Mouse (Mus musculus): ENCODE results near the gene Plekhb2.
A peak's percentile ranks its signal among the peaks of the same experiment; 100 is the strongest.

Gene Plekhb2

DNA sequence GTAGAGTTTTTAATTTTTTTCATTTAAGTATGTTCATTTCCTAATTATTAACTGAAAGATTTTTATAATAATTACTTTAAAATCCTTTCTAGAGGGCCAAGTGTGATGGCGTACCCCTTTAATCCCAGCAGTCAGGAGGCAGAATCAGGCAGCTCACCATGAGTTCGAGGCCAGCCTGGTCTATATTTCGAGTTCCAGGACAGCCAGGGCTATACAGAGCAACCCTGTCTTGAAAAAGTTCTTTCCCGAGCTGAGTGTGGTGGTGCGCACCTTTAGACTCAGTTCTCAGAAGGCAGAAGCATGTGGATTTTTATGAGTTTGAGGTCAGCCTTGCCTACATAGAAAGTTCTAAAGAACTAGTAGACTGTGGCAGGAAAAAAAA lies 17.8 kb downstream of the Plekhb2 start:
- no peak for DNase-seq

DNA sequence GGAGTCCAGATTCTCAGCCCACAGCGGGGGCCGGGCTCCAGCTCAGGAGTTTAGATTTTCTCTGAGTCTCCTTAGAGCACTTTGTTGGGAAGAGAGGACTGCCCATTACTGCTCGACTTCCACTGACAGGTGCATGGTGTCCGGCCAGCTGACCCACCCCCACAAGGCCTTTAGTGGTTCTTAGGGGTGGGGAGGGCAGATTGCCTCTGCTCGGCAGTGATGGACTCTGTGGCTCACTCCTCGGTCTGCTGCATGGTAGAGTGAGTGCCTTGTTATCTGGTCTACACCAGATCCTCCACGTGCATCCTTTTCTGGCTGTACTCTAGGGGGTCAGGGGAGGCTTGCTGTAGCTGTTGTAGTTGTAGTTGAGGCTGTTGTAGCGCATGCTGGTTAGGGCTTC lies 18.6 kb downstream of the Plekhb2 start:
- no peak for DNase-seq

DNA sequence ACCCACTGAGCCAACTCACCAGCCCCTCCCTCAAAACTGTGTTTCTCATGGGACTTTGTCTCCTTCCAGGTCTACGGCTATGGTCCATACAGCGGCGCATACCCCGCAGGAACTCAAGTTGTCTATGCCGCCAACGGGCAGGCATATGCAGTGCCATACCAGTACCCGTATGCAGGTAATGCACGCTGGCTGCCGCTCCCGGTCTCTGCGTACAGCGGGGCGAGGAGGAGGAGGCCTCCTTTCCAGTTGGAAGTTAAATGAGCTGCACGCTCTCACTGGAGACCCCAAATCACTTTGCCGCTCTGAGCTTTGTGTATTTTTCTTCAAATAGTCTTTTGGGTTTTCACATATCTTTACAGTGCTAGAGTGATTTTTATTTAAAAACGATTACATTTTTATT lies 19.5 kb downstream of the Plekhb2 start:
- no peak for DNase-seq

DNA sequence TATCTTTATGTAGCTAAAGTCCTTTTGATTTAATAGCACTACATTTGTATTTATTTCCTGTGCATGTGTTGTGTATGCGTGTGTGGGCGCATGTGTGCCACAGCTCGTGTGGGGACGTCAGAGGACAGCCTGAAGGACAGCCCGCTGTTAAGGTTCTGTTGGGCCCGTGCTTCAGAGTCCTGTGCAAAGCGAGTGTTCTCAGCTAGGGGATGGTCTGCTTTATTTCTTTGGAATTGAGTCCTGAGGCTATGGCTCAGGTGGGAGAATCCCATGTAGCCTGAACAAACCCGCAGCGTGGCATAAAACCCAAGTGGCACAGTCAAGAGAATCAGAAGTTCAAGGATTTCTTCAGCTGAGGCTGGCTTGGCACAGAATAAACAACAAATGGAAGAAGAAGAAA lies 21.4 kb downstream of the Plekhb2 start:
- no peak for DNase-seq

DNA sequence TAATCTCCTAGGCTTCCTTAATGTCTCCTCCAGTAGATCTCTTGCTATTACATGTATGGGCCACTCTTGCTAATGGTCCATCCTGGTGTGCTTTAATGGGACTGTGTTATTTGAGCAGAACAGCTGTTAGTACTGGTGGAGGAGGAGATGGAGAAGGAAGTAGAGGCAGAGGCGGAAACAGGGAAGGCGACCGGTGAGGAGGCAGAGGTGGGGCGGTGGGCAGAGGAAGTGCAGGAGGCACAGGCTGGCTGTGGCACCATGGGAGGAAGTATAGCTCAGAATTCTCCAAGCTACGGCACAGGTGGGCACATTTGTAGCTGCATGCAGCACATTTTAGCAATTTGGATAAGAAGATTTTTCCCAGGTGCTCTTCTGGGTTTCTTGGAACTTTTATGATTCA lies 23.8 kb downstream of the Plekhb2 start:
- DNase-seq: no peak

DNA sequence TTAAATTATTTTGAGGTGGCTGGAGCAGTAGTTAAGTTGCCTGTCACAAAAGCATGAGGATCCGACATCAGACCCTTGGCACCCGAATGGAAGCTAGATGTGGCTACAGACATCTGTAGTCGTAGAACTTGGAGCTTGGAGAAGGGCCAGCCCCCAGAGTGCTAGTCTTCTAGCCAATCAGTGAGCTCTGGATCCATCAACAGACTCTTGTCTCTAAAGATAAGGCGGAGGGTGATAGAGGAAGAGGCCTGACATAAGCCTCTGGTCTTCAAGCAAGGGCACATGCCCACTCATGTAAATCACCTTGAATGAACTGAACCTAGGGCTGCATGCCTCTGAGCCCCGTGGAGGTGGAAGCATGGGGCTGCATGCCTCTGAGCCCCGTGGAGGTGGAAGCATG lies 29.8 kb downstream of the Plekhb2 start:
- DNase-seq: no peak

DNA sequence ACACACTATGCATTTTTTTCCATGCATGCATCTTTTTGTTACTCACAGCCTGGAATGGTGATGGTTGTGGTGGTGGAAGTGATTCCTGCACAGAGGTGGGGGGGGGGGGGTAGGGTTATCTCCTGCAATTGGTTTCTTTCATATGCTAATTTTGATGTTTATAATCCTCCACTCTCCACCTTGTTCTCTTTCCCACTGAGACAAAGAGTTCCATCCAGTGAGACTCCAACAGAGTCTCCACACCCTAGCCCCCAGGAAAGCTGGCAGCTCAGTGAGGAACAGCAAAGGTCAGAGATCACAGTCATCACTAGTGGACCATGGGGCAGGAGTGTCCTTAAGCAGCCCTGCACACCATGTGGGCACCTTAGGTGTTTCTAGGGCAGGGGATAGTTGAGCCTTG lies 34.0 kb downstream of the Plekhb2 start:
- DNase-seq: no peak

DNA sequence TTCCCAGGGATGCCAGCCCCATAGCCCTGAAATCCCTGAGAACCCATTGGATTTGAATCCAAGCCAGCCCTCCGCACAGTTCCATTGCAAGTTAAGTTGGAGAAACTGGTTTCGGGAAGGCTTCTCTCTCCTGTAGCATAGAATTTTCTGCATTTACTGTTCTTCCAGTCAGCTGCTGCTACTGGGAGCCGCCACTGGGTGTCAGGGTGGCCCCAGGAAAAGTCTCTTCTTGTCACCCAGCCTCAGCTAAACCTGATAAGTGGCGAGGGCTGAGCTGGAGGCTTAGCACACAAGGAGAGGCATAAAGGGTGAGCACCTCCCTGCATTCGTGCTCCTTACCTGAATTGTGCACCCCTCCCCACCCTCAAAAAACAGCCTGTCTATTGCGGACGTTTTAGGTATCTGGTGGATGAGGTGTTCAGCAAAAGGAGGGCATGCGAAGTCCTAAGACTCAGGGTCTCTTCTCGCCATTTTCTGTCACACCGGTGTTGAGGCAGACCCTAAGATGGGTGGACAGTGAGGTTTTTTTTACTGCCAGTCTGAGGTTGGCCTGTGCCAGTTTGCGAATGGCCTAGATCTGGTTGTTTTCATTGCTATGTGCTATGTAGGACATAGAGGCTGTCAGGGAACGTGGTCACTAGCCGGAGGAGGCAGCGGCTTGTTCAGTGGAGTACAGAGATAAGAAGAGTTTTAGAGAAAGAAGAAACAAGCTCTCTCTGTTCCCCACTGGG lies 41.9 kb downstream of the Plekhb2 start:
- DNase-seq: peak; percentile 44

DNA sequence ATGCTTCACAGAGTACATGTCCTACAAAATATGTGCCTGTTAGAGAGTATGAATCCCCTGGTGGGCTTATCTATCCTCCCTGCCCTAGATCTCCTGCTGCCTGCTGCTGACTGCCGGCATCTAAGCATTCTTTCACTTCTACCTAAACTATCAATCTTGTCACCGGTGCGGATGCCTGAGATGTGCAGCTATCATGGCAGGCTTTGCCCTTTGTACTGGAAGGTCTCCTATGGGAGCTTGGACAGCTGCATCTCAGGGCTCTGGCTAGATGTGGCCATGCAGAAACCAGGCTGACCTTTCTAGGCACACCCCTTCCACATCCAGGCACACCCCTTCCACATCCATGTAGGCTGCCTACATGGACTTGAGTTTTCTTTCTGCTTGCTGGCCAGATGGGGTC lies 42.7 kb downstream of the Plekhb2 start:
- no peak for DNase-seq

DNA sequence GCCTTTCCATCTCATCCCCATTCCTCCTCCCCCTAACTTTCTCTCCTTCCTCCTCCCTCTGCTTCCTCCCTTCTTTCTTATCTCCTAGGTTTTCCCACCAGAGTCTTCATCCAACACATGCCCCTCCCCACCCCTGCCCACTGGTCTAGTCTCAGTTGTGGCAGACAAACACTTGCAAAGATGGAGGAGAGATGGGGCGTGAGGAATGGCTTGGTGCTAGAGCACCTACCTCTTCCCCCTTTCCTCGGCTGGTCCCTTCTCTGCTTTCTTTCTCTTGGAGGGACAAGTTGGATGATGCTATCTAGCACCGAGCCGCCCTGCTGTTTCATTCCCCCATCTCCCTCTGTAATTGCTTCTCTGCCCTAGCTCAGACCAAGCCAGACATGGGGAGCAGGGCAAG lies 43.6 kb downstream of the Plekhb2 start:
- no peak for DNase-seq

DNA sequence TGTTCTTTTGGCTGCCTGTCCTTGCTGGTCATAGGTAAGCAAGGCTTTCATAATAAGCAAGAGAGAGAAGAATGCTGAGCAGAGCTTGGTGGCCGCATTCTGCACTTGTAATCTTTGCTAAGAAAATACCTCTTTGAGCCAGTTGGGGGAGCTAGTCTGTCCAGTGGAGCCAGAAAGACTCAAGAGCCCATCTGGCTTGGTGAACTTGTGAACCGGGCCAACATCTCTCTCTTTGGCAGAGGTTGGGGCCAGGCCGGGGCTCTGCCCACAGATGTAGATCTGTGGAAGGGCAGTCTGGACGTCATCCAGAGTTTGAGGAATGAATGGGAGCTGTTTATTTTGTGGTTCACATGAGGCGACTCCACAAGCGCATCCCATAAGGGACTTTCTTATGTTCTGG lies 44.1 kb downstream of the Plekhb2 start:
- no peak for DNase-seq

DNA sequence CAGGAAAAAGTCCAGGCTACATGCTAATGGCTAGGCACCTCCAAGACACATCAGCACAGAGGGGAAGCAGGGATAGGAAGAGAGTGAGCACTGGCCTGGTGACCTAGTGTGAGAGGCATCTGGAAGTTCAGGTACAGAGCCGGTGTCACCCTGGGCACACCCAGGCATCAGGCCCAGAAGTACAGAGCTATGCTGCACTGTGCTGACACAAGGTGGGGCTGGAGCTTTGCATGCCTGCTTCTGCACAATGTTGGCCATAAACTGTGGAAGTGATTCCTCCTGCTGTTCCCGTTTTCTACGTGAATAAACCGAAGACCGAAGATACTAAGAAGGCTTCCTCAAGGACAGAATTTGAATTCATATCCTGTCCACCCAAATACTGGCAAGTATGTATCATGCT lies 46.3 kb downstream of the Plekhb2 start:
- no peak for DNase-seq

DNA sequence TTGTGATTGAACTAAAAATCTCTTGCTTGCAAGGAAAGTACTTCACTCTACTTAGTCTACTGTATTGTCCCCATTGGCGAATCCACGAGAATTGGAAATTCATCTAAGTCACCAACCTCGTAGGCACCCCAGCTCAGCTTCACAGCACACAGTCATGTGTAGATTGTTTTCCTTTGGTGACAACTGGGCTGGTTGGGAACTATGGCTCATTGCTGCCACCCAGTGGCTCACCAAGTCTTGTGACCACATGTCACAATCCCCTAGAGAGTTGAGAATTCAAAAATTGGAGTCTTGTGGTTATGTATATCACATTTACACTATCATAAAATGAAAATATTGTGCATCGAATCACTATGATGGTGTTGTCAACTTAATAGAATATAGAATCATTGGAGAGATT lies 47.1 kb downstream of the Plekhb2 start:
- peak; percentile 58 for DNase-seq

DNA sequence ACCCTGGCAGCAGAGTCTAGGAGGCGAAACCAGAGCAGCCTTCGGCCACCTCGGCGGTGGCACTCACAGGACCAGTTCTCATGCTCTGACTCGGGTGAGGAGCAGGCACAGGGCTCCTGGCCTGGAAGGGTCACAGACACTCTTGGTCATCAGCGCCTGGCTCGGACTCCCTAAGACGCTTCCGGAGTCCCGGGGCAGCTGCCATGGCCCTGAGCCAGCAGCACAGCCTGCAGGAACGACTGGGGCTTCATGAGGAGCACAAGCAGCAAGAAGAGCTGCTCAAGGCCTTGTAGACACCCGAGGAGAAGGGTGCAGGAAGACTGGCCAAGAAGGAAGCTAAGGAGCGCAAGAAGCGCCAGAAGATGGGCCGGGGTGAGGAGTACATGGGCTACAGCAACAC lies 78.9 kb downstream of the Plekhb2 start:
- peak; percentile 4 for DNase-seq
